Mouse (Mus musculus) intestine, embryonic 15.5 days (tissue): Measurements from ENCODE around the gene Vhl. TPM values are rescaled to one million over a fixed set of nuclear protein-coding genes. Genes with fewer than 3 reads are reported as not detected.

Experiments
- ATAC-seq: fragments of 200-750 bp; cut with Nextera tagmentation; 2 replicates; pipeline ENCODE4 v1.8.0; 2017; ENCODE audit warnings: moderate TSS enrichment, moderate library complexity
- H3K27ac ChIP-seq: fragments of 300-500 bp; sonication (generic); 2 replicates; pipeline ENCODE4 v1.5.1; 2015; ENCODE audit warnings: mild to moderate bottlenecking, inconsistent platforms
- H3K27me3 ChIP-seq: fragments of 300-500 bp; sonication (generic); replicated peaks from 2 replicates; pipeline ENCODE4 v1.6.1; 2015; ENCODE audit warnings: inconsistent platforms
- H3K36me3 ChIP-seq: fragments of 300-500 bp; sonication (generic); 2 replicates; pipeline ENCODE4 v1.6.1; 2015; ENCODE audit warnings: inconsistent platforms
- H3K4me1 ChIP-seq: fragments of 300-500 bp; sonication (generic); replicated peaks from 2 replicates; pipeline ENCODE4 v1.6.1; 2015; ENCODE audit warnings: inconsistent platforms
- H3K4me2 ChIP-seq: fragments of 300-500 bp; sonication (generic); replicated peaks from 2 replicates; pipeline ENCODE4 v1.6.1; 2015; ENCODE audit warnings: mild to moderate bottlenecking, inconsistent platforms
- H3K4me3 ChIP-seq: fragments of 300-500 bp; sonication (generic); replicated peaks from 2 replicates; pipeline ENCODE4 v1.5.1; 2015; ENCODE audit warnings: inconsistent platforms
- H3K9ac ChIP-seq: fragments of 300-500 bp; sonication (generic); 2 replicates; pipeline ENCODE4 v1.6.1; 2015; ENCODE audit warnings: inconsistent platforms
- H3K9me3 ChIP-seq: fragments of 300-500 bp; sonication (generic); 2 replicates; pipeline ENCODE4 v1.6.1; 2016; ENCODE audit warnings: inconsistent platforms
- WGBS: fragments of 180-500 bp; shearing (Covaris S2); methylation state at CpG from one replicate; pipeline ENCODE4 v1.1.7; 2015; 5-methylcytosine and 5-hydroxymethylcytosine counted together
- polyA plus RNA-seq: library from polyadenylated mRNA; unstranded; fragments of >200 nt; fragmentation: Nextera tagmentation; extraction: Ambion mirVana; gene quantifications from 2 replicates; pipeline ENCODE4 v1.2.1, GENCODE M21; 2015

The Vhl gene
- 33.3 and 37.5 TPM in 2 replicates for polyA plus RNA-seq

DNA sequence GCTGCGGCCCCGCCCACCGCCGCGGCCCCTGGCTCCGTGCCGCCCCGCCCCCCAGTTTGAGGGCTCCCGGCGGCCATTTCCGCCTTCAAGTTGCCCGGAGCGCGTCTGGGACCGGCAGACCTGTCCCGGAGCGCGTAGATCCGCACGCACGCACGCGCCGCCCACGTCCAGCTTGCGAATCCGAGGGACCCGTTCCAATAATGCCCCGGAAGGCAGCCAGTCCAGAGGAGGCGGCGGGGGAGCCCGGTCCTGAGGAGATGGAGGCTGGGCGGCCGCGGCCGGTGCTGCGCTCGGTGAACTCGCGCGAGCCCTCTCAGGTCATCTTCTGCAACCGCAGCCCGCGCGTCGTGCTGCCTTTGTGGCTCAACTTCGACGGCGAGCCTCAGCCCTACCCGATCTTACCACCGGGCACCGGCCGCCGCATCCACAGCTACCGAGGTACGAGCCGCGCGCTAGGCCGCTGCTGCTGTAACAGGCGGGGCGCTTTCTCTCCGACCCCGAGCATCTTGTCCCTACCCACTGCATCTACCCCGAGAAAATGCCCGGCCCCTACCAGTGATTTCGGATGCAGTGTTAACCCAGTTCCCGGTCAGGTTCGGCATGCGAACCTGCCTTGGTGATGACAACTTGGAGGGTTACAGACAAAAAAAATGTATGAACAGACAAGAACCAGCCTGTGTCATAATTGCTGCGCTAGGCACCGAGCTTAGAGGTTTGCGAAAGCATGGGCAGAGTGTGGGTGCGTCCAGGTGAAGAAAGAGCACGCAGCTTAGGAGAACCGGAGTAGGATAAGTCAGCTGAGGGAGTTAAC is at the start of gene Vhl:
TSS of gene Vhl (plus strand) at position 19 of the 811 bp plus-strand sequence.
- H3K4me3 ChIP-seq = peak within 1 kb of the TSS; percentile 78

DNA sequence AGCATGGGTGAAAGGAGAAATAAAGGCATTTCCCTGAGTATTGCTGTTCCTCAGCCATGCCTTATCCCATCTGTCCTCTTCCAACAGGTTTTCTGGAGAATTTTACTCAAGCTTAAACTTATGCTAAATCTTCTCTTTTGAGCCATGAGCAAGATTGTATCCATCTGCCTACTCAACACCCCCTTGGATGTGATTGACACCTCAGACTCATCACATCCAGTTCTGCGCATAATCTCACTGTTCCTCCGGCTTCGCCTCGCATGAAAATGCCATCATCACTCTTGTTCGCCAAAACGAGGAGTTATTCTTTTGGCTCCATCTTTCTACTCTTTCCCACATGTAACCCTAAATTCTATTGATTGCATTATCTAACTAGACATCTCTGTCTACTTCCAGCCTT is 47.7 kb upstream of the Vhl start:
- Histone ChIP-seq H3K27me3 (no peaks in the 10 kb centered on the region), H3K9ac (no peak overlapping the region), H3K9me3 (no peaks in the 10 kb centered on the region), H3K36me3 (peaks cover 6% of the 10 kb centered on the region; the same call in 1 of the 2 replicates), H3K4me1 (no peaks in the 10 kb centered on the region), H3K4me3 (no peak overlapping the region), H3K27ac (no peak overlapping the region), H3K4me2 (no peak overlapping the region)
- no peak for ATAC-seq
- 97% methylated on average over 6 of the region's 6 CpGs for WGBS

More for the DNA sequence above, at the start of gene Vhl:
- Histone ChIP-seq H3K27me3 (no peaks in the 10 kb centered on the region), H3K9ac (peak within 1 kb of the TSS; percentile 82), H3K4me1 (peaks cover 5% of the 10 kb centered on the region; the same call in 1 of the 2 replicates), H3K4me2 (peak within 1 kb of the TSS; percentile 83), H3K9me3 (no peaks in the 10 kb centered on the region), H3K27ac (peak within 1 kb of the TSS; percentile 92), H3K36me3 (peaks cover 9% of the 10 kb centered on the region)
- WGBS = 1% methylated on average over 68 of the region's 76 CpGs
- peak; percentile 94 for ATAC-seq

DNA sequence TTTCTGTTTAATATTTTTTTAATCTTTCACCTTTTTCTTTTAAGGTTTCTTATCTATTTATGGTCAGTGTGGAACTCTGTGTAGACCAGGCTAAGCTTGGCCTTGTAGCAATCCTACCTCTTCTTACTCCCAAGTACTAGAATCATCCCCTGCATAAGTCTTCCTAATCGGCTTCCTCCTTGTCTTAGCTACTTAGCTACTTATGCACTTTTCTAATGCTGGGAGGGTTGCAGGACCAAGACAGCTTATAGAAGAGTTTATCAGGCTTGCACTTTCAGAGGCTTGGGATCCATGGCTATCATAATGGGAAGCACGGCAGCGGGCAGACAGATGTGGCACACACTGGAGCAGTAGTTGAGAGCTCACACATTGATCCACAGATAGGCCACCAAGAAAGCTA is 44.5 kb upstream of the Vhl start:
- no peak for ATAC-seq
- H3K4me1 ChIP-seq = no peaks in the 10 kb centered on the region
- no peak overlapping the region for H3K4me2 ChIP-seq
- no peak overlapping the region for H3K9ac ChIP-seq
- H3K27ac ChIP-seq = no peak overlapping the region
- peaks cover 3% of the 10 kb centered on the region; the same call in 1 of the 2 replicates for H3K36me3 ChIP-seq
- H3K9me3 ChIP-seq = no peaks in the 10 kb centered on the region
- WGBS = 92% methylated on average over 3 of the region's 3 CpGs
- no peaks in the 10 kb centered on the region for H3K27me3 ChIP-seq
- no peak overlapping the region for H3K4me3 ChIP-seq

DNA sequence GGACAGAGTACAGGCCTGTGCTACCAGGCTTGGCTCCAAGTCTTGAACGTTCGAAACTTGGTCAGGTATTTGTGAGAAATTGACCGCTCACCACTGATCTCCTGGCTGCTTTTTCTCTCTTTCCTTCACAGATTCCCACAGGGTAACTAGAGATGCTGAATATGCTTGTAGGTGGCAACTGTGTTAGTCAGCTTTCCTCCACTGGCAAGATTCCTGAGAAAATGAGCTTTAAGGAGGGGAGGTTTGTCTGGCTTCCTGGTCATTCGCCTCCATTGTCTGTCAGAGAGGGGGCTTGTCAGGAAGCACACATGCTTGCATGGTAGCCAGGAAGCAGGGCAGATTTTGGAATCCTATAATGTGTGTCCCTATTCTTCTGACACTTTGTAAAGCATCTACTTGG is 40.7 kb upstream of the Vhl start:
- Histone ChIP-seq H3K27me3 (no peaks in the 10 kb centered on the region), H3K4me3 (no peak overlapping the region), H3K9me3 (no peaks in the 10 kb centered on the region), H3K4me1 (no peaks in the 10 kb centered on the region), H3K36me3 (no peaks in the 10 kb centered on the region), H3K4me2 (no peak overlapping the region), H3K9ac (no peak overlapping the region), H3K27ac (no peak overlapping the region)
- no peak for ATAC-seq
- 87% methylated on average over 4 of the region's 4 CpGs for WGBS

DNA sequence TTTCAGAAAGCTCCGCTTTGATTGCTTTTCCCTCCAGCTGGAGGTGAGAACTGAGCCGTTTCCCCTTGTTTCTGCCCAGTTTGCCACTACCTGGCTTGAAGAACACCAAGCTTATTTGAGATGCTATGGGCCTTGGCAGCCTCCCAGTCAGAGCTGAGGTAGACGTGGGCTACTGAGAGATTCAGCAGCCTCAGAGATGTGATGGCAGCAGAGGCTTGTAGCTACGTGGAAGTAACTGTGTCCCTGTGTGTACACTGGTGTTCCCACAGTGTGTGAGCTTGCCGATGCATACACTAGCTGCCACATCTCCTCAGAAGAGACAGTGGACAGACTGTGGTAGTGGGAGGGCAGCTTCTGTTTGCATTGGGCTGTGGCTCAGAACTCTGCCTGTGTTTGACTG is 38.7 kb upstream of the Vhl start:
- H3K36me3 ChIP-seq = no peaks in the 10 kb centered on the region
- no peaks in the 10 kb centered on the region for H3K27me3 ChIP-seq
- H3K4me1 ChIP-seq = no peaks in the 10 kb centered on the region
- no peak overlapping the region for H3K27ac ChIP-seq
- H3K9me3 ChIP-seq = no peaks in the 10 kb centered on the region
- no peak overlapping the region for H3K4me3 ChIP-seq
- H3K4me2 ChIP-seq = no peak overlapping the region
- no peak overlapping the region for H3K9ac ChIP-seq
- WGBS = 91% methylated on average over 5 of the region's 5 CpGs
- ATAC-seq = no peak

DNA sequence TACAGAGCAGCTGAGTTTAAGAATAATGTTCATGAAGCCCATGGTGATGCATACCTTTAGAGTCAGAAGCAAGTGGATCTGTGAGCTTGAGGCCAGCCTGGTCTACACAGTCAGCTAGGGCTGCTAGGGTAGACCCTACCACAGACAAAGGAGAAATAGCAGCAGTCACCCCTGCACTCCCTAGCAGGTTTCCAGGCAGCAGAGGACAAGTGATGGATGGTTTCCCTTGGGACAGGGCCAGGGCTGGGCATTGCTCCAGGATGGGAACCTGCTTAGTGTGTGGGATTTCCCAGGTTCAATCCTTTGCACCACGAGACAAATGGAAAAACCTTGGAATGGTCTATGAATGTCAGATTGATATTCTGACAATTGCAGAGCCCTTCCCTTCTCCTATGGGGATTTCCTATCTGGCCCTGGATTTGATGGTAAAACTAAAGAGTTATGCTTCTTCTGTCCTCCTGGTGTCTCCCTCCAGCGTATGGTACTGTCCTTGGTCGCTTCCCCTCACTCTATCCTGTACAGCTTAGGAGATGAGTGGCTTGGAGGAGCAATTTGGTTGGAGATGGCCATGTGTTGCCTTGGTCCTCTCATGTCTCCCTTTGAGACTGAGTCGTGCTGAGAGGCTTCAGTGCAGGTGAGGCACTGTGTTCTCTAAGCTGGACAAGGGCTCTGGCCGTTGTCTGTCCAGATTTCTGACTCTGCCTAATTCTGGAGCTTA is 37.1 kb upstream of the Vhl start:
- Histone ChIP-seq H3K9me3 (no peaks in the 10 kb centered on the region), H3K27me3 (no peaks in the 10 kb centered on the region), H3K27ac (no peak overlapping the region), H3K4me1 (no peaks in the 10 kb centered on the region), H3K9ac (no peak overlapping the region), H3K4me3 (no peak overlapping the region), H3K4me2 (no peak overlapping the region), H3K36me3 (no peaks in the 10 kb centered on the region)
- 63% methylated on average over 5 of the region's 5 CpGs for WGBS
- no peak for ATAC-seq

DNA sequence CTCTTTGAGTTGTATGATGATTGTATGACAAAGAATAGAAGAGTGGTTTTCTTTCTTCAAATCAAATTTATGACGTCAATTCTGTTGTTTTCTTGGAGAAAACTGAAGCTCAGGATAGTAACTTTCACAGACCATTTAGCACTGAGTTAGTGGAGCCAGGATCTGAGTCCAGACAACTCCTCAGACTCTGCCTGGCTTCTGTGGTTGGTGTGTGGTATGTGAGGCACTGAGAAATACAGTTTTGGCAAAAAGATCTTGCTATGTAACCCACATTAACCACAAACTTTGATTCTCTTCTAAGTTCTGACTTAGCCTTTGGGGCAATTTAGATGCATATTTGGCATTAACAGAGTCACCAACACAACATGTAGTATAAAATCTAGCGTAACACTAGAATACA is 31.1 kb upstream of the Vhl start:
- no peaks in the 10 kb centered on the region for H3K36me3 ChIP-seq
- no peak overlapping the region for H3K9ac ChIP-seq
- no peak overlapping the region for H3K4me3 ChIP-seq
- no peak overlapping the region for H3K4me2 ChIP-seq
- WGBS = 91% methylated on average over 2 of the region's 2 CpGs
- H3K9me3 ChIP-seq = no peaks in the 10 kb centered on the region
- no peaks in the 10 kb centered on the region for H3K27me3 ChIP-seq
- no peaks in the 10 kb centered on the region for H3K4me1 ChIP-seq
- no peak for ATAC-seq
- no peak overlapping the region for H3K27ac ChIP-seq

DNA sequence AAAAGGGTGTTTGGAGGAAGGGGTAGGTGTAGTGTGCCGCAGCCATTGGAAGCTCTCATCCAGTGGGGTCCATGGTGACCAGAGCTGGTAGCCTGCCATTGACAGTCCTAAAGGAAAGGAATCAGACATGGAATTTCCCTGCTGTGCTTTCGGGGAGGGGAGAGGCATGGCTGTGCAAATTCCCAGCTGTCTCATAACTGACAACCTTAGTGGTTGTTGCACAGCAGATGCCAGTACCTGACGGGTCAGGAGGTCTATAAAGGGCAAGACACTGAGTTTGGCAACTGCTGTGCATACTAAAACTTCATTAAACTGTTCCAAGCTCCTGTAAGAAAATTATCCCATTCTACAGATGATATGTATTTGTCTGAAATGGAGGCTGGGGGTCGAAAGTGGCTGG is 25.8 kb upstream of the Vhl start:
- Histone ChIP-seq H3K9ac (no peak overlapping the region), H3K27me3 (no peaks in the 10 kb centered on the region), H3K27ac (no peak overlapping the region), H3K36me3 (no peaks in the 10 kb centered on the region), H3K4me2 (no peak overlapping the region), H3K4me3 (no peak overlapping the region), H3K4me1 (0 out of 2 replicates have a peak, but pooled peaks cover 4% of the 10 kb centered on the region), H3K9me3 (no peaks in the 10 kb centered on the region)
- ATAC-seq = no peak
- 92% methylated on average over 4 of the region's 4 CpGs for WGBS

DNA sequence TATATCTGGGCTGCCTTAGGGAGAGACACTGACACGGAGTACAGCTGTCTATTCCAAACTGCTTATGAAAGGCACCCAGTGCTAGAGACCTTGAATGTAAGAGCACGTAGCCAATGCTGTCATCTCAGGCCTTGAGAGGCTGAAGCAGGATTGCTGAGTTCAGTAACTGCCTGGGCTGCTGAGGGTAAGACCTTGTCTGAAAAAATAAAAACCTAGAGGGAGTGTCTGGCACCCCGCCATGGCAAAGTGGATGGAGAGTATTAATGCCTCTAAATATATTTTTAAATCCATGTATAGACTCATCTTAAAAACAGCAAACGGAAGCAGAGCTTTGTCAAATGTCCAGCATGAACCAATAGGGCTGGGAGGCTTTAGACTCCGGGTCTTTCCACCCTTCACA is 23.9 kb upstream of the Vhl start:
- no peaks in the 10 kb centered on the region for H3K27me3 ChIP-seq
- no peak overlapping the region for H3K9ac ChIP-seq
- H3K4me3 ChIP-seq = no peak overlapping the region
- no peak overlapping the region for H3K4me2 ChIP-seq
- H3K9me3 ChIP-seq = no peaks in the 10 kb centered on the region
- no peak overlapping the region for H3K27ac ChIP-seq
- ATAC-seq = no peak
- H3K4me1 ChIP-seq = 0 out of 2 replicates have a peak, but pooled peaks cover 4% of the 10 kb centered on the region
- H3K36me3 ChIP-seq = no peaks in the 10 kb centered on the region
- 63% methylated on average over 5 of the region's 5 CpGs for WGBS

DNA sequence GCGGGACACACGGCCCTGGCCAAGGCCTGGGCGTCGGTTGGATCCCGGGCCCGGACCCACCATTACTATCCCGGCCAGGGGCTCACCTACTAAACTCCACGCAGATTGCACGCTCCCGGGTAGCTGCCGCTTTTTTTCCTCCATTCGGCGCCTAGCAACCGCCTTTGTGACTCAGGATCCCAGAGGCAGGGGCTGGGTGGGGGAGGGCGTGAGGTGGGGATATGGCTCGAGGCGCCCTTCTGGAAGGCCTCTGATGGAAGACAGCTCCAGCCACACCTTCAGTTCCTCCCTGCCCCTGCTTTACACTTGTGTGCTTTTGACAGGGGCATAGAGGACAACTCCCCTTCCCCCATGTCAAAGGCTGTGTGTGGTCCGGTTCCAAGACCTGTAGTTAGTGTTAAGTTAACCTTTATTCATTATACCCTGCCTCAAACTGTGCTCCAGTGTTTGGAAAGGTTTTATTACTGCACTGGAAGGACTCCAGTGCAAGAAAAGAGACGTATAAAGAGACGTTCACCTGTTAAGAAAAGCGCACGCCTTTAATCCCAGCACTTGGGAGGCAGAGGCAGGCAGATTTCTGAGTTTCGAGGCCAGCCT is 23.1 kb upstream of the Vhl start, which contains the start of gene Fancd2os:
TSS of gene Fancd2os (minus strand) at position 173 of the 597 bp plus-strand sequence.
- Histone ChIP-seq H3K27ac (no peak within 1 kb of the TSS), H3K4me3 (no peak within 1 kb of the TSS), H3K4me1 (0 out of 2 replicates have a peak, but pooled peaks cover 4% of the 10 kb centered on the region), H3K4me2 (peak within 1 kb of the TSS; percentile 15), H3K9ac (0 out of 2 replicates have a peak within 1 kb of the TSS, but pooled peaks have one; percentile 18), H3K36me3 (no peaks in the 10 kb centered on the region), H3K9me3 (no peaks in the 10 kb centered on the region), H3K27me3 (no peaks in the 10 kb centered on the region)
- 38% methylated on average over 23 of the region's 23 CpGs for WGBS
- no peak for ATAC-seq

DNA sequence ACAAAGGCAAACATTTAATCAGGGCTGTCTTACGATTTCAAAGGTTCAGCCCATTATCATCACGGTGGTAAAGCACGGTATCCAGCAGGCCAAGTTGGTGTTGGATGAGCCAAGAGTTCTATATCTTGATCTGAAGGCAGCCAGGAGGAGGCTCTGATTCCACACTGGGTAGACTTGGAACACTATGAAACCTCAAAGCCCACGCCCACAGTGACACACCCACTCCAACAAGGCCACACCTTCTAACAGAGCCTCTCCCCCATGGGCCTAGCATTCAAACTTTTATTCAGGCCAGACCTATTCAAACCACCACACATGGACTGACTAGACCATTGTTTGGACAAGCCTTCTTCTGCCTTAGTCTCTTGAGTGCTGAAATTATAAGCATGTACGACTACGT is 20.9 kb upstream of the Vhl start:
- Histone ChIP-seq H3K9me3 (no peaks in the 10 kb centered on the region), H3K27ac (no peak overlapping the region), H3K4me2 (no peak overlapping the region), H3K4me1 (peaks cover 14% of the 10 kb centered on the region), H3K27me3 (no peaks in the 10 kb centered on the region), H3K4me3 (no peak overlapping the region), H3K9ac (no peak overlapping the region), H3K36me3 (no peaks in the 10 kb centered on the region)
- 90% methylated on average over 6 of the region's 6 CpGs for WGBS
- no peak for ATAC-seq

DNA sequence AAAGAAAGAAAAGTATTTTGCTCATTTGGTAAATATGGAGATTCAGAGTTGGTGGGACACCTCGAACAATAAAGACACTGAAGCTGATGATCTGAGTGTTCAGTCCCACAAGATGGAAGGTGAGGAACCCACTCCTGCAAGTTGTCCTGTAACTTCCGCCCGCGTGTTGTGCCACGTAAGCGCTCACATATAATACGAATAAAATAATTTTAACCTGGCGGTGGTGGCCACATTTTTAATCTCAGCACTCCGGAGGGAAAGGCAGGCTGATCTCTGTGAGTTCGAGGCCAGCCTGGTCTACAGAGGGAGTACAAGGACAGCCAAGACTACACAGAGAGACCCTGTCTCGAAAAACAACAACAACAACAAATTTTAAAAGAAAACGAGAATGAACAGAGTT is 19.8 kb upstream of the Vhl start:
- H3K27ac ChIP-seq = peak overlapping the region; percentile 85; the same call in 1 of the 2 replicates
- H3K9ac ChIP-seq = peak overlapping the region; percentile 87
- H3K36me3 ChIP-seq = no peaks in the 10 kb centered on the region
- ATAC-seq = no peak
- peaks cover 14% of the 10 kb centered on the region for H3K4me1 ChIP-seq
- H3K27me3 ChIP-seq = no peaks in the 10 kb centered on the region
- H3K9me3 ChIP-seq = no peaks in the 10 kb centered on the region
- WGBS = 55% methylated on average over 12 of the region's 12 CpGs
- H3K4me3 ChIP-seq = peak overlapping the region; percentile 96
- peak overlapping the region; percentile 76 for H3K4me2 ChIP-seq
